Mouse (Mus musculus): ENCODE results near the gene Cpd. TPM values are rescaled to one million over a fixed set of nuclear protein-coding genes. Genes with fewer than 3 reads are reported as not detected.

The Cpd gene
- 10 to 100 TPM; 62.9 to 69.5 TPM for total RNA-seq (2021)
- long read RNA-seq, experiment 1, full-length matches to known transcripts, result 1 of 3 reads
- long read RNA-seq, experiment 1, partial matches to known transcripts, result 0 of 3 reads
- long read RNA-seq, experiment 1, other reads (novel, unspliced or antisense), result 2 of 3 reads
- long read RNA-seq, experiment 2, full-length matches to known transcripts, result 17 of 30 reads
- long read RNA-seq, experiment 2, partial matches to known transcripts, result 3 of 30 reads
- long read RNA-seq, experiment 2, other reads (novel, unspliced or antisense), result 10 of 30 reads

GRCm38 (mm10) chr11:76846878-76847222 is at the start of gene Cpd:
Gene Cpd (minus strand): TSS chr11:76847018.
- peak; percentile 83 to 96 for DNase-seq (ENCODE audit: low spot score in 2 of 2)

- no peak for DNase-seq (ENCODE audit: low spot score in 2 of 2)
These were observed 49.5 kb upstream of the Cpd start for GRCm38 (mm10) chr11:76896360-76896759.

- peak in 1 of 2 experiments; percentile 31 for DNase-seq (ENCODE audit: low spot score in 2 of 2)
These were observed 47.4 kb upstream of the Cpd start for GRCm38 (mm10) chr11:76894240-76894639.

GRCm38 (mm10) chr11:76893570-76893969 is 46.8 kb upstream of the Cpd start:
- DNase-seq (ENCODE audit: low spot score in 2 of 2), result peak in 1 of 2 experiments; percentile 15

- DNase-seq (ENCODE audit: low spot score in 2 of 2), result no peak
These were observed 46.2 kb upstream of the Cpd start for GRCm38 (mm10) chr11:76892972-76893371.

GRCm38 (mm10) chr11:76891738-76892349 is 45.0 kb upstream of the Cpd start:
- no peak for DNase-seq (ENCODE audit: low spot score in 2 of 2)

GRCm38 (mm10) chr11:76891171-76891570 is 44.4 kb upstream of the Cpd start:
- no peak for DNase-seq (ENCODE audit: low spot score in 2 of 2)

GRCm38 (mm10) chr11:76889339-76890164 is 42.7 kb upstream of the Cpd start:
- peak in 1 of 2 experiments; percentile 29 for DNase-seq (ENCODE audit: low spot score in 2 of 2)

GRCm38 (mm10) chr11:76884451-76884850 is 37.6 kb upstream of the Cpd start:
- no peak for DNase-seq (ENCODE audit: low spot score in 2 of 2)

- no peak for DNase-seq (ENCODE audit: low spot score in 2 of 2)
These were observed 33.0 kb upstream of the Cpd start for GRCm38 (mm10) chr11:76879816-76880215.

GRCm38 (mm10) chr11:76874766-76875165 is 27.9 kb upstream of the Cpd start:
- no peak for DNase-seq (ENCODE audit: low spot score in 2 of 2)

GRCm38 (mm10) chr11:76873865-76874264 is 27.0 kb upstream of the Cpd start:
- no peak for DNase-seq (ENCODE audit: low spot score in 2 of 2)

- DNase-seq (ENCODE audit: low spot score in 2 of 2), result no peak
These were observed 25.9 kb upstream of the Cpd start for GRCm38 (mm10) chr11:76872556-76873234.

- DNase-seq (ENCODE audit: low spot score in 2 of 2), result no peak
These were observed 14.4 kb upstream of the Cpd start for GRCm38 (mm10) chr11:76861185-76861584.

- DNase-seq (ENCODE audit: low spot score in 2 of 2), result no peak
These were observed 12.4 kb upstream of the Cpd start for GRCm38 (mm10) chr11:76859261-76859660.

GRCm38 (mm10) chr11:76858781-76859180 is 12.0 kb upstream of the Cpd start:
- DNase-seq (ENCODE audit: low spot score in 2 of 2), result no peak

GRCm38 (mm10) chr11:76857111-76857510 is 10.3 kb upstream of the Cpd start:
- DNase-seq (ENCODE audit: low spot score in 2 of 2), result no peak

- DNase-seq (ENCODE audit: low spot score in 2 of 2), result no peak
These were observed 9.8 kb upstream of the Cpd start for GRCm38 (mm10) chr11:76856601-76857000.

- DNase-seq (ENCODE audit: low spot score in 2 of 2), result no peak
These were observed 7.9 kb upstream of the Cpd start for GRCm38 (mm10) chr11:76854475-76855341.

- no peak for DNase-seq (ENCODE audit: low spot score in 2 of 2)
These were observed 4.7 kb upstream of the Cpd start for GRCm38 (mm10) chr11:76851512-76851911.

GRCm38 (mm10) chr11:76849596-76849995 is 2.8 kb upstream of the Cpd start:
- DNase-seq (ENCODE audit: low spot score in 2 of 2), result no peak
